Mouse (Mus musculus): ENCODE results near the gene Stat5a. TPM values are rescaled to one million over a fixed set of nuclear protein-coding genes. Genes with fewer than 3 reads are reported as not detected.

Stat5a gene
- polyA plus RNA-seq, 1 experiment from 2014 or later: 1.6 TPM

Other genes starting within 250 kb of the Stat5a start
- gene Nkiras2, start 240.1 kb upstream of the Stat5a start, polyA plus RNA-seq (2015; fragmentation: Nextera tagmentation; extraction: Ambion mirVana): 109 and 112 TPM in 2 replicates
- gene Dnajc7, start 239.2 kb upstream of the Stat5a start, polyA plus RNA-seq (2015; fragmentation: Nextera tagmentation; extraction: Ambion mirVana): 304 and 317 TPM in 2 replicates
- gene Zfp385c, start 166.9 kb upstream of the Stat5a start, polyA plus RNA-seq (2015; fragmentation: Nextera tagmentation; extraction: Ambion mirVana): 0.10 and 0.21 TPM in 2 replicates
- 2.1 and 4.1 TPM in 2 replicates for gene Dhx58, start 155.1 kb upstream of the Stat5a start, polyA plus RNA-seq (2015; fragmentation: Nextera tagmentation; extraction: Ambion mirVana)
- gene Kat2a, start 146.9 kb upstream of the Stat5a start, polyA plus RNA-seq (2015; fragmentation: Nextera tagmentation; extraction: Ambion mirVana): 54.7 TPM in 2 replicates
- 0.43 TPM in 1 of 2 replicates, not detected in the other for gene Hspb9, start 145.5 kb upstream of the Stat5a start, polyA plus RNA-seq (2015; fragmentation: Nextera tagmentation; extraction: Ambion mirVana)
- 30.0 and 35.1 TPM in 2 replicates for gene Rab5c, start 121.1 kb upstream of the Stat5a start, polyA plus RNA-seq (2015; fragmentation: Nextera tagmentation; extraction: Ambion mirVana)
- gene Kcnh4, start 99.4 kb upstream of the Stat5a start, polyA plus RNA-seq (2015; fragmentation: Nextera tagmentation; extraction: Ambion mirVana): 4.8 and 5.3 TPM in 2 replicates
- 0.56 TPM in 1 of 2 replicates, not detected in the other for gene Hcrt, start 96.4 kb upstream of the Stat5a start, polyA plus RNA-seq (2015; fragmentation: Nextera tagmentation; extraction: Ambion mirVana)
- 4.7 and 5.0 TPM in 2 replicates for gene Ghdc, start 88.4 kb upstream of the Stat5a start, polyA plus RNA-seq (2015; fragmentation: Nextera tagmentation; extraction: Ambion mirVana)
- 17.2 TPM in 2 replicates for gene Stat5b, start 8.6 kb upstream of the Stat5a start, polyA plus RNA-seq (2015; fragmentation: Nextera tagmentation; extraction: Ambion mirVana)
- gene Stat3, start 80.2 kb downstream of the Stat5a start, polyA plus RNA-seq (2015; fragmentation: Nextera tagmentation; extraction: Ambion mirVana): 72.3 and 82.3 TPM in 2 replicates
- 46.7 and 49.3 TPM in 2 replicates for gene Cavin1, start 111.5 kb downstream of the Stat5a start, polyA plus RNA-seq (2015; fragmentation: Nextera tagmentation; extraction: Ambion mirVana)
- gene Atp6v0a1, start 150.1 kb downstream of the Stat5a start, polyA plus RNA-seq (2015; fragmentation: Nextera tagmentation; extraction: Ambion mirVana): 111 and 121 TPM in 2 replicates
- 9.0 and 9.4 TPM in 2 replicates for gene Naglu, start 210.7 kb downstream of the Stat5a start, polyA plus RNA-seq (2015; fragmentation: Nextera tagmentation; extraction: Ambion mirVana)
- gene Hsd17b1, start 219.1 kb downstream of the Stat5a start, polyA plus RNA-seq (2015; fragmentation: Nextera tagmentation; extraction: Ambion mirVana): 0.37 and 0.47 TPM in 2 replicates
- gene Coasy, start 223.2 kb downstream of the Stat5a start, polyA plus RNA-seq (2015; fragmentation: Nextera tagmentation; extraction: Ambion mirVana): 39.9 and 45.5 TPM in 2 replicates
- 87.3 and 96.9 TPM in 2 replicates for gene Mlx, start 227.9 kb downstream of the Stat5a start, polyA plus RNA-seq (2015; fragmentation: Nextera tagmentation; extraction: Ambion mirVana)
- gene Psmc3ip, start 236.1 kb downstream of the Stat5a start, polyA plus RNA-seq (2015; fragmentation: Nextera tagmentation; extraction: Ambion mirVana): 20.5 and 23.7 TPM in 2 replicates